In the genomic region with DNA sequence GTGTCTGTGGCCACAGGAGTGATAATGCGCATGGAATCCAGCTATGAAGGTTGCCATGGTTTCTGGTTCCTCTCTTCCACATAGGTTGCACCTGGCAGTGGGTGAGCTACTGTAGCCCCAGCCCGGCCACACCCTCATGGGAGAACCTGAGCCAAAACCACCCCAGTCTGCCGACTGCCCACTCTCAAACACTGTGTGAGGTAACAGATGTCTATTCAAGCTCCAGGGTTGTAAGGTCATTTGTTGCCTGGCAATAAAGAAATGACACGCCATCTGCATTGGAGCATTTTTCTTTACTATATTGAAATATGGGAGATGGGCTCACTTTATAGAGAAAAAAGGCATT, we compare ENCODE assay signal across 8 mouse cellular contexts. TPM values are rescaled to one million over a fixed set of nuclear protein-coding genes. Genes with fewer than 3 reads are reported as not detected.
A peak's percentile ranks its signal among the peaks of the same experiment; 100 is the strongest.
DNase-seq lines count a peak whose midpoint lies in the region; ATAC-seq and TF ChIP-seq lines count a peak whose summit lies in the region.

No protein-coding gene starts in this region.

- WGBS in heart, embryonic 13.5 days: 45% methylated on average over 4 of the region's 4 CpGs
- WGBS in embryonic facial prominence, embryonic 10.5 days: 38% methylated on average over 4 of the region's 4 CpGs
- WGBS in hindbrain, embryonic 12.5 days: 21% methylated on average over 4 of the region's 4 CpGs
- 32% methylated on average over 4 of the region's 4 CpGs for WGBS in liver, postnatal 0 days (ENCODE audit: insufficient replicate concordance)
- WGBS in stomach, postnatal 0 days: 21% methylated on average over 4 of the region's 4 CpGs

- H3K4me3 ChIP-seq in heart, embryonic 13.5 days: peak overlapping the region; percentile 60
- 0 out of 2 replicates have a peak overlapping the region, but pooled peaks have one; percentile 3 for H3K4me3 ChIP-seq in E14TG2a.4 (replicated peaks; ENCODE audit: low read length)
- peak overlapping the region; percentile 63 for H3K4me3 ChIP-seq in embryonic facial prominence, embryonic 10.5 days
- peak overlapping the region; percentile 43 for H3K4me3 ChIP-seq in hindbrain, embryonic 12.5 days
- H3K4me3 ChIP-seq in liver, postnatal 0 days (ENCODE audit: low read depth, low read length): peak overlapping the region; percentile 47
- H3K4me3 ChIP-seq in stomach, postnatal 0 days (ENCODE audit: low read depth, low read length): peak overlapping the region; percentile 47; the same call in 1 of the 2 replicates

- intact Hi-C loops in heart, postnatal 25 days (cut with DNase I): no loop called here

- ATAC-seq in heart, embryonic 13.5 days (ENCODE audit: extremely low read depth, insufficient number of reproducible peaks, low FRiP score, low TSS enrichment): no peak
- ATAC-seq in hindbrain, embryonic 12.5 days (ENCODE audit: low FRiP score): no peak
- no peak for ATAC-seq in liver, postnatal 0 days
- peak; percentile 32; the same call in 1 of the 2 replicates for ATAC-seq in stomach, postnatal 0 days (ENCODE audit: low FRiP score, low TSS enrichment)

- peak overlapping the region; percentile 86 for H3K4me2 ChIP-seq in heart, embryonic 13.5 days
- peak overlapping the region; percentile 83 for H3K4me2 ChIP-seq in hindbrain, embryonic 12.5 days (replicated peaks)
- peak overlapping the region; percentile 78 for H3K4me2 ChIP-seq in liver, postnatal 0 days (ENCODE audit: low read depth, low read length)
- peak overlapping the region; percentile 87 for H3K4me2 ChIP-seq in stomach, postnatal 0 days (replicated peaks; ENCODE audit: low read depth)

- peak overlapping the region; percentile 99 for H3K27ac ChIP-seq in heart, embryonic 13.5 days (replicated peaks)
- peak overlapping the region; percentile 96 for H3K27ac ChIP-seq in embryonic facial prominence, embryonic 10.5 days (replicated peaks)
- peak overlapping the region; percentile 97 for H3K27ac ChIP-seq in hindbrain, embryonic 12.5 days
- peak overlapping the region; percentile 76 for H3K27ac ChIP-seq in liver, postnatal 0 days (ENCODE audit: low read depth)
- H3K27ac ChIP-seq in stomach, postnatal 0 days (replicated peaks): peak overlapping the region; percentile 98

- DNase-seq in heart, postnatal 25 days (ENCODE audit: low spot score): no peak
- peak; percentile 34 for DNase-seq in embryonic facial prominence, embryonic 10.5 days (ENCODE audit: low spot score)
- DNase-seq in liver, postnatal 0 days: peak; percentile 18
- peak; percentile 55 for DNase-seq in stomach, postnatal 0 days (ENCODE audit: low spot score)
- no peak for DNase-seq in adrenal gland, postnatal 14 days

- no peak for TF ChIP-seq CTCF in E14TG2a.4 (conservative IDR thresholded peaks at IDR 0.05; ENCODE audit: low read length)
- no peak for TF ChIP-seq CTCF in liver, postnatal 0 days (IDR thresholded peaks at IDR 0.05; ENCODE audit: low read depth)
- TF ChIP-seq CTCF in stomach, postnatal 0 days (IDR thresholded peaks at IDR 0.05; ENCODE audit: low read depth): no peak

- H3K9me3 ChIP-seq in heart, embryonic 13.5 days: no peaks in the 10 kb centered on the region
- peaks cover 80% of the 10 kb centered on the region for H3K9me3 ChIP-seq in E14TG2a.4 (ENCODE audit: low read length)
- H3K9me3 ChIP-seq in embryonic facial prominence, embryonic 10.5 days: 0 out of 2 replicates have a peak, but pooled peaks cover 5% of the 10 kb centered on the region
- no peaks in the 10 kb centered on the region for H3K9me3 ChIP-seq in hindbrain, embryonic 12.5 days (replicated peaks)
- no peaks in the 10 kb centered on the region for H3K9me3 ChIP-seq in liver, postnatal 0 days (ENCODE audit: low read length)
- H3K9me3 ChIP-seq in stomach, postnatal 0 days (ENCODE audit: control insufficient read depth, low read length): no peaks in the 10 kb centered on the region

- peak overlapping the region; percentile 80 for H3K9ac ChIP-seq in heart, embryonic 13.5 days
- H3K9ac ChIP-seq in hindbrain, embryonic 12.5 days: peak overlapping the region; percentile 71
- H3K9ac ChIP-seq in liver, postnatal 0 days (replicated peaks): peak overlapping the region; percentile 44
- H3K9ac ChIP-seq in stomach, postnatal 0 days (ENCODE audit: low read length): peak overlapping the region; percentile 24; the same call in 1 of the 2 replicates

- no peak for TF ChIP-seq EP300 in liver, postnatal 0 days (IDR thresholded peaks at IDR 0.05; ENCODE audit: low read depth)
- no peak for TF ChIP-seq EP300 in stomach, postnatal 0 days (optimal IDR thresholded peaks at IDR 0.05)

- no peaks in the 10 kb centered on the region for H3K36me3 ChIP-seq in heart, embryonic 13.5 days
- H3K36me3 ChIP-seq in E14TG2a.4 (ENCODE audit: insufficient read depth, low read length): no peaks in the 10 kb centered on the region
- H3K36me3 ChIP-seq in embryonic facial prominence, embryonic 10.5 days (replicated peaks): no peaks in the 10 kb centered on the region
- H3K36me3 ChIP-seq in hindbrain, embryonic 12.5 days: no peaks in the 10 kb centered on the region
- no peaks in the 10 kb centered on the region for H3K36me3 ChIP-seq in liver, postnatal 0 days (replicated peaks; ENCODE audit: insufficient read depth, low read length)
- H3K36me3 ChIP-seq in stomach, postnatal 0 days (ENCODE audit: control insufficient read depth, insufficient read depth, low read length): no peaks in the 10 kb centered on the region

- H3K27me3 ChIP-seq in heart, embryonic 13.5 days (replicated peaks): no peaks in the 10 kb centered on the region
- peaks cover 3% of the 10 kb centered on the region for H3K27me3 ChIP-seq in E14TG2a.4 (ENCODE audit: insufficient read depth, low read length)
- H3K27me3 ChIP-seq in embryonic facial prominence, embryonic 10.5 days (replicated peaks; ENCODE audit: low read depth, poor library complexity, severe bottlenecking): 0 out of 2 replicates have a peak, but pooled peaks cover 3% of the 10 kb centered on the region
- H3K27me3 ChIP-seq in hindbrain, embryonic 12.5 days: no peaks in the 10 kb centered on the region
- H3K27me3 ChIP-seq in liver, postnatal 0 days (ENCODE audit: insufficient read depth, low read length): 0 out of 2 replicates have a peak, but pooled peaks cover 4% of the 10 kb centered on the region
- no peaks in the 10 kb centered on the region for H3K27me3 ChIP-seq in stomach, postnatal 0 days (ENCODE audit: control insufficient read depth, insufficient read depth, low read length)

- H3K4me1 ChIP-seq in heart, embryonic 13.5 days: peaks cover 45% of the 10 kb centered on the region
- H3K4me1 ChIP-seq in E14TG2a.4 (replicated peaks; ENCODE audit: low read depth, low read length): peaks cover 22% of the 10 kb centered on the region
- peaks cover 56% of the 10 kb centered on the region for H3K4me1 ChIP-seq in embryonic facial prominence, embryonic 10.5 days
- peaks cover 43% of the 10 kb centered on the region for H3K4me1 ChIP-seq in hindbrain, embryonic 12.5 days
- peaks cover 28% of the 10 kb centered on the region for H3K4me1 ChIP-seq in liver, postnatal 0 days (ENCODE audit: insufficient read depth)
- H3K4me1 ChIP-seq in stomach, postnatal 0 days (replicated peaks; ENCODE audit: control insufficient read depth, insufficient read depth): peaks cover 2% of the 10 kb centered on the region

RNA-seq across cellular contexts. Expression of a gene that starts 33.0 kb away (rescaled TPM):
- polyA plus RNA-seq in heart, embryonic 13.5 days (2015; fragmentation: Nextera tagmentation; extraction: Ambion mirVana): 1,234 and 1,290 TPM in 2 replicates
- 100 to 1,000 TPM; 282 to 346 TPM for total RNA-seq in heart, postnatal 25 days (2021)
- 3,067 and 3,150 TPM in 2 replicates for polyA plus RNA-seq in embryonic facial prominence, embryonic 10.5 days (2016; fragmentation: Nextera tagmentation; extraction: Ambion mirVana)
- 3,608 and 3,685 TPM in 2 replicates for polyA plus RNA-seq in hindbrain, embryonic 12.5 days (2016; fragmentation: Nextera tagmentation; extraction: Ambion mirVana)
- polyA plus RNA-seq in liver, postnatal 0 days (2015; fragmentation: Nextera tagmentation; extraction: Ambion mirVana): 463 and 498 TPM in 2 replicates
- polyA plus RNA-seq in stomach, postnatal 0 days (2015; fragmentation: Nextera tagmentation; extraction: Ambion mirVana): 2,268 and 2,377 TPM in 2 replicates
- 1,064 and 1,109 TPM in 2 replicates for total RNA-seq in adrenal gland, postnatal 14 days (2021)

RNA-seq across cellular contexts. Expression of a gene that starts 45.9 kb away (rescaled TPM):
- polyA plus RNA-seq in heart, embryonic 13.5 days (2015; fragmentation: Nextera tagmentation; extraction: Ambion mirVana): 0.31 and 0.50 TPM in 2 replicates
- not detected for total RNA-seq in heart, postnatal 25 days (2021)
- polyA plus RNA-seq in embryonic facial prominence, embryonic 10.5 days (2016; fragmentation: Nextera tagmentation; extraction: Ambion mirVana): 0.10 and 0.19 TPM in 2 replicates
- polyA plus RNA-seq in hindbrain, embryonic 12.5 days (2016; fragmentation: Nextera tagmentation; extraction: Ambion mirVana): 1.2 and 1.3 TPM in 2 replicates
- not detected in 2 replicates for polyA plus RNA-seq in liver, postnatal 0 days (2015; fragmentation: Nextera tagmentation; extraction: Ambion mirVana)
- polyA plus RNA-seq in stomach, postnatal 0 days (2015; fragmentation: Nextera tagmentation; extraction: Ambion mirVana): 0.41 and 0.47 TPM in 2 replicates
- 0.37 and 0.71 TPM in 2 replicates for total RNA-seq in adrenal gland, postnatal 14 days (2021)

Comparison
In these comparisons a context has a peak if more than half of its experiments do, and no peak if none do; other contexts are left out.
1. H3K4me3 ChIP-seq: peak in every context shown above with its lines; median percentile 63 in embryonic facial prominence, embryonic 10.5 days; 60 in heart, embryonic 13.5 days; 47 in liver, postnatal 0 days; 47 in stomach, postnatal 0 days; 43 in hindbrain, embryonic 12.5 days; 3 in E14TG2a.4.
2. H3K9ac ChIP-seq: peak in every context shown above with its lines; median percentile 80 in heart, embryonic 13.5 days; 71 in hindbrain, embryonic 12.5 days; 44 in liver, postnatal 0 days; 24 in stomach, postnatal 0 days.
3. DNase-seq: peak in embryonic facial prominence, embryonic 10.5 days (single experiment), liver, postnatal 0 days (single experiment) and stomach, postnatal 0 days (single experiment); none in heart, postnatal 25 days (single experiment) and adrenal gland, postnatal 14 days (single experiment).
4. Peak in every context shown above with its lines, with median percentiles within 50 percentile points of each other: H3K27ac ChIP-seq and H3K4me2 ChIP-seq.